Mouse (Mus musculus): ENCODE measurements around the gene Myo1d. TPM values are rescaled to one million over a fixed set of nuclear protein-coding genes. Genes with fewer than 3 reads are reported as not detected.

Myo1d gene
- 1 to 10 TPM; 3.5 to 3.7 TPM for polyA plus RNA-seq (2017; shearing (Covaris generic))

GRCm38 (mm10) chr11:80779527-80780344, at the start of gene Myo1d:
Gene Myo1d (minus strand): TSS chr11:80780025.

GRCm38 (mm10) chr11:80809993-80810821, 30.4 kb upstream of the Myo1d start, which contains the start of gene Tmem98:
Gene Tmem98 (plus strand): TSS chr11:80810175.

DNA sequence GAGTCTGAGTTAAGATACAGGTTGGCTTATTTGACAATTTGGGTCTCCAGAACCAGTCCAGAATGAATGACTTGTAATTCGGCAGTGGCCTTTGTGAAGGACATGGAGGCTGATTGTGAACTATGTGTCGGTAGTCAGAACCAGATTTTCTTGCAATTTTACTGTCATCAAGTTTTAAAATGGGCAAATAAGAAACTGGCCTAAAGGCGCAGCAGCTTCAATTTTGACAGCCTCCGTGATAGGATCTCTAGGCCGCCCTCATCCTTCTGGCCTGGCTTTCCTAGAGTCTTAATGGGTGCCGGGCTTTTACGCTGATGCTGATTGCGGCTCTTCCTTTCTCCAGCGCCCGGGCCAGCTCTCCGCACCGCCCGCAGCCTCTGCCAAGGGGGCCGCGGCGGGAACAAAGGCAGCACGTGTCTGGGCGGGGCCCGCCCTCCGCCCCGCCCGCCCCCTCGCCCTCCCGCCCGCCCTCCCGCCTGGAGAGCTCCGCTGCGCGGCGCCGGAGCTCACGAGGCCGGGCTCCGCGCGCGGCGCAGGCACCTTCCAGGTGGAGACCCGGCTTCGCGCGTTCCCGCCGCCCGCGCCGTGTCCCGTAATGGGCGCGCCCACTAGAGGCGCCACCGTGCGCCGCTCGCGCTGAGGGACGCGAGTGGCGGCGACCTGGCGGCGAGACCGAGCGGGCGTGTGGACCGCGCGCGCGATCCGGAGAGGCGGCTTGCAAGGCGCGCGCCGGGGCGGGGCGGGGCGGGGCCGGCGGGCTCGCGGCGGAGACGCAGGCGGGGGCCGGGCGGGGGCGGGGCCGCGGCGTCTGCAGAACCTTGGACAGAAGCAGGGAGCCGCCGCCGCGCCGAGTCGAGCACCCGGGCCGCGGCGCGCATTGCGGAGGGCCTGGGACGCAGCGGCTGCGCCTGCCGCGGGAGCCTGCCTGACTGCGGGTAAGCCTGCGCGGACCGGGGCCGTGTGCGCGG, 303.3 kb downstream of the Myo1d start, which contains the start of gene Cdk5r1:
Gene Cdk5r1 (plus strand): TSS at position 802 of the 968 bp plus-strand sequence.

Other genes starting within 250 kb of the Myo1d start
- gene Tmem98, start 30.1 kb upstream of the Myo1d start, polyA plus RNA-seq (2017; shearing (Covaris generic)), result under 1 TPM in 1 of 2 experiments, not detected in 1; 0.29 TPM
- not detected for gene Spaca3, start 78.3 kb upstream of the Myo1d start, polyA plus RNA-seq (2017; shearing (Covaris generic))

All from inflammation-experienced regulatory T-cells (primary cell).